Mouse (Mus musculus) skeletal muscle tissue, postnatal 0 days (tissue): ENCODE results near the gene Pifo. TPM values are rescaled to one million over a fixed set of nuclear protein-coding genes. Genes with fewer than 3 reads are reported as not detected.

Experiments used
- polyA plus RNA-seq: library from polyadenylated mRNA; unstranded; fragments of >200 nt; fragmentation: Nextera tagmentation; extraction: Ambion mirVana; gene quantifications from 2 replicates; pipeline ENCODE4 v1.2.1, GENCODE M21; 2015

The Pifo gene
- polyA plus RNA-seq = 0.15 TPM in 1 of 2 replicates, not detected in the other

GRCm38 (mm10) chr3:106014546-106014945, at the start of gene Pifo:
Gene Pifo, minus strand, starts transcription at chr3:106014646.

DNA sequence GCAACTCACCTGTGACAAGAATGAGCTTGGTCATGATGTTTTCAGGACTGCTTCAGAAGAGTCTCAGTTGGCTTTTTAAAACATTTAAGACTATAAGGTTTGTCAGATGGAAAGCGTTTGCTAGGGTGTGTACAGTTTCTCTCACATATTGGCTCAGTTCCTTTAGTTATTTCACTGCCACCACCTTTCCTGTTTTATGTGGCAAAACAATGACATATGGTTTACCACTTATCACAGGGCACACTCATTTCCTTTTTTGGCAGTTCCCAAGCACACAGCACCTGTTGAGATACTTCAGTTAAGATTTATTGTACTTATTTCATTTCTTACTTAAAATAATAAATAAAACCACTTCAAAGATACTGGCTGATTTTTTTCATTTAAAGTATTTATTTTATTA, 18.3 kb upstream of the Pifo start, which contains the start of gene Chil5:
Chil5 (minus strand) TSS at position 34 of the 400 bp plus-strand sequence.

GRCm38 (mm10) chr3:105973411-105973810, 41.0 kb downstream of the Pifo start, which contains the start of gene Ovgp1:
Gene Ovgp1, plus strand, starts transcription at chr3:105973711.

DNA sequence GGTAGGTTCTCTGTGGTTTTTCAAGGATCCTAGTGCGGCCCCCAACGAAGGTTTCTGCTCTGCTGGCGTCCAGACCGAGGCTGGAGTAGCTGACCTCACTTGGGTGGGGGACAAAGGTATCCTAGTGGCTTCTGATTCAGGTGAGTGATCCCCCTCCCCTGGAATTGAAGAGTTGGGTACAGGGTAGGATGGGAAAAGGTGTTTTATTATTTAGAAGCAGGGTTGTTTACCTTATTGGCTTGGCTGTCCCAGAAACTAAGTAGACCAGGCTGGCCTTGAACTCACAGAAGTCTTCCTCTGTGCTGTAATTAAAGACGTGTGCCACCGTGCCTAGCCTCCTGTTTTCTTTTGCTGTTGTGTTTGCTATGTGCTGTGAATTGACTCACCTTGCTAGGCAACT, 54.4 kb downstream of the Pifo start, which contains the start of gene Atp5f1:
Atp5f1 (minus strand) TSS at position 101 of the 400 bp plus-strand sequence.

DNA sequence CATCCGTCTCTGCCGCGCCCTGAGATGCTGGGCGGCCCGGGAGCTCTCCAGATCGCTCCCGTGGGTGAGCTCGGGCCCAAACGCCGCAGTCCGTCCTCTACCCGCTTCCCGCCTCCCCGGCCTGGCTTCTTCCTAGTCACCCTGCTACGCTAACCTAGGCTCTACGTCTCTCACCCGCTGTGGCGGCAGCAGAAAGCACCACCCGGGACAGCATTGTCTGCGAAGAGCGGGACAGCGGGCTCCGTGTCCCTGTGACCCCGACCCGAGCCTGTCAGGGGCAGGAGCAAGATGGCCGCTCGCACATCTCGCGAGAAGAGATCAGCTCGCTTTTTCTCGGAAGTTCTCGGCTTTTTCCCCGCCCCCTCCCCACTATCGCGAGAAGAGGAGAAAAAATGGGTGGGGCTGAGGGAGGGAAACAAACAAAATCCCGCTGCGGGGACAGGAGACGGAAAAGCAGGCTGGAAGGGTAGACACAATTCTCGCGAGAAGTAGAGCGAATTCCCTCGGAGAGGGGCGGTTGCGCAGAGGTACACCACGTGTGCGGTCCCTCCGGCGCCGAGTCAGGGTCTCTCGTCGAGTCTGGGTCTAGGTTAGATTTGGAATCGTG, 55.4 kb downstream of the Pifo start, which contains the start of gene Wdr77:
Wdr77 (plus strand) TSS at position 396 of the 607 bp plus-strand sequence.

Other genes starting within 250 kb of the Pifo start
- gene Rap1a, start 213.3 kb downstream of the Pifo start, polyA plus RNA-seq = 110 and 128 TPM in 2 replicates
- 3.4 and 5.3 TPM in 2 replicates for gene Adora3, start 143.8 kb downstream of the Pifo start, polyA plus RNA-seq
- gene Tmigd3, start 143.7 kb downstream of the Pifo start, polyA plus RNA-seq = 0.18 TPM in 2 replicates
- 0.95 and 1.9 TPM in 2 replicates for gene I830077J02Rik, start 82.0 kb downstream of the Pifo start, polyA plus RNA-seq
- gene Wdr77, start 55.3 kb downstream of the Pifo start, polyA plus RNA-seq = 56.9 and 63.5 TPM in 2 replicates
- gene Atp5f1, start 54.5 kb downstream of the Pifo start, polyA plus RNA-seq = 1,053 and 1,137 TPM in 2 replicates
- 1.3 and 1.9 TPM in 2 replicates for gene Ovgp1, start 40.9 kb downstream of the Pifo start, polyA plus RNA-seq
- 0.27 TPM in 1 of 2 replicates, not detected in the other for gene Chil5, start 18.2 kb upstream of the Pifo start, polyA plus RNA-seq
- gene Chia1, start 98.6 kb upstream of the Pifo start, polyA plus RNA-seq = not detected in 2 replicates
- 0.52 TPM in 1 of 2 replicates, not detected in the other for gene Chil3, start 152.9 kb upstream of the Pifo start, polyA plus RNA-seq
- gene Chil4, start 204.9 kb upstream of the Pifo start, polyA plus RNA-seq = not detected in 2 replicates